Mouse (Mus musculus) kidney, embryonic 15.5 days (tissue): ENCODE results near the gene Fbxl13. TPM values are rescaled to one million over a fixed set of nuclear protein-coding genes. Genes with fewer than 3 reads are reported as not detected.
"Not testable (repeated sequence)": the region's sequence is repeated elsewhere in the genome, so short reads cannot be mapped to it uniquely, and the experiment has no call there.

Experiments used
- ATAC-seq: fragments of 200-750 bp; cut with Nextera tagmentation; replicated peaks from 2 replicates; pipeline ENCODE4 v1.8.0; 2017; ENCODE audit warnings: moderate TSS enrichment; ENCODE audit not compliant: low FRiP score
- H3K27ac ChIP-seq: fragments of 300-500 bp; sonication (generic); 2 replicates; pipeline ENCODE4 v1.5.1; 2015; ENCODE audit warnings: mild to moderate bottlenecking, inconsistent platforms
- H3K27me3 ChIP-seq: fragments of 300-500 bp; sonication (generic); 2 replicates; pipeline ENCODE4 v1.6.1; 2015; ENCODE audit warnings: inconsistent platforms
- H3K36me3 ChIP-seq: fragments of 300-500 bp; sonication (generic); 2 replicates; pipeline ENCODE4 v1.6.1; 2015; ENCODE audit warnings: inconsistent platforms
- H3K4me1 ChIP-seq: fragments of 300-500 bp; sonication (generic); 2 replicates; pipeline ENCODE4 v1.6.1; 2015; ENCODE audit warnings: inconsistent platforms
- H3K4me2 ChIP-seq: fragments of 300-500 bp; sonication (generic); 2 replicates; pipeline ENCODE4 v1.6.1; 2015; ENCODE audit warnings: moderate library complexity, mild to moderate bottlenecking, inconsistent platforms
- H3K4me3 ChIP-seq: fragments of 300-500 bp; sonication (generic); replicated peaks from 2 replicates; pipeline ENCODE4 v1.5.1; 2015; ENCODE audit warnings: mild to moderate bottlenecking, inconsistent platforms
- H3K9ac ChIP-seq: fragments of 300-500 bp; sonication (generic); 2 replicates; pipeline ENCODE4 v1.6.1; 2015; ENCODE audit warnings: mild to moderate bottlenecking, inconsistent platforms
- H3K9me3 ChIP-seq: fragments of 300-500 bp; sonication (generic); replicated peaks from 2 replicates; pipeline ENCODE4 v1.6.1; 2016; ENCODE audit warnings: inconsistent platforms
- WGBS: fragments of 180-500 bp; shearing (Covaris S2); methylation state at CpG from one replicate; pipeline ENCODE4 v1.1.7; 2015; ENCODE audit warnings: mixed read lengths; 5-methylcytosine and 5-hydroxymethylcytosine counted together
- polyA plus RNA-seq: library from polyadenylated mRNA; unstranded; fragments of >200 nt; fragmentation: Nextera tagmentation; extraction: Ambion mirVana; gene quantifications from 2 replicates; pipeline ENCODE4 v1.2.1, GENCODE M21; 2015

Fbxl13 gene
- polyA plus RNA-seq, 1 experiment from 2014 or later: 0.42 TPM

DNA sequence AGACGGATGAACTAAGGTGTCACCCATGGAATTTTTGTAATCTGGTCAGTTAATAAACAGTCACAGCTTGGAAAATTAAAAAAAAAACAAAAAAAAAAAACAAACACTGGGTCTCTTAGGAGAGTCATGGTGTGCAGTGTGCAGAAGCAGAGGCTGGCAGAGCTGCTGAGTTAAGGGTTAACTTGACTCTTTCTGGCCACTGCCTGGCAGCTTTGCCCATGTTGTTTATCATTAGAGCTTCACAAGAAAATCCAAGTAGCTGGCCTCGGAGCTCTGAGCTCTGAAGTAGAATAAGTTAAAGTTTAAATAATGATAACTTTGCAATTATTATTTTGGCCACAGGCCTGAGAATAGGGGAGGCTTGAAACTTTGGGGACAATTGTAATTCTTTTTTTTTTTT lies 45.9 kb downstream of the Fbxl13 start:
- WGBS: 64% methylated on average over 2 of the region's 2 CpGs
- not testable (repeated sequence) for H3K9ac ChIP-seq, H3K27me3 ChIP-seq, H3K36me3 ChIP-seq, H3K27ac ChIP-seq, ATAC-seq, H3K4me3 ChIP-seq, H3K4me1 ChIP-seq, H3K9me3 ChIP-seq, H3K4me2 ChIP-seq

DNA sequence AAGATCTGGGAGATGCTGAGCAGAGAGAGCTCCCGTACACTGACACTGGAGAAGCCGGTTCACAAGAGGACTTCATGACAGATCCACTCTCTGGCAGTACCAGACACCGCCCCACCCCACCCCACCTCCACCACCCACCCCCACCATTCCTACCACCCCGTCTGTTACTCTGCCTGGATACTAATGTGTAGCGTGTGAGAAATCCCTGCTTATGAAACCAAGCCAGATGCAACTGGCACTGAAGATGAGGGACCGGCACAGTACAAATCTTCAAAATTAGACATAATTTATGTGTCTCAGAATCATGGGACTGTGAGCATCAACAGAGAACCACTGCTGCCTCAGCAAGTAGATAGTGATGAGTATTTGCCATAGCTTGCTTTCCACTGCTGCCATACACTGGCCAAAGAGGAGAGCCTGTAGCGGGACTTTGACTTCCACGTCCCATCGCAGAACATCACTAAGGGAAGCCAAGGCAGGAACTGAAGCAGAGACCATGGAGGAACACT lies 52.2 kb downstream of the Fbxl13 start:
- no peak for ATAC-seq

DNA sequence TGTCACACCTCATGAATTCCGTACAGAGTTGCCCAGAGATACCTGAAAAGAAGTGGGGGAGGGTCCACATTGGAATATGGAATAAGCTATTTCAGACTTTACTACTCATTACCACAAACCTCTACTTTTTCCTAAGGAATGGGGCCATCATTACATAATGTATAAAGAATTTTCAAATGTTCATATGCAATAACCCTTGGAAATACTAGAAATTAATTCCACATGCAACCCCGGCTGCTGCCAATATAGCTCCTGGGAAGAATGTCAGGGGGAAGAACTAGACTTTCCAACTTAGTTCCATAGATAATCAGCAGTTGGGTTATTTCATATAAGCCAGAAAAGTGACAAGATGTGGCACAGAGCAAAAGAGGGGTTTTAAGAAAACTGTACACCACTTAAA lies 53.3 kb downstream of the Fbxl13 start:
- no peaks in the 10 kb centered on the region for H3K36me3 ChIP-seq
- H3K9me3 ChIP-seq: no peaks in the 10 kb centered on the region
- H3K4me1 ChIP-seq: no peaks in the 10 kb centered on the region
- no peak overlapping the region for H3K4me2 ChIP-seq
- H3K4me3 ChIP-seq: no peak overlapping the region
- WGBS: 64% methylated on average over 2 of the region's 2 CpGs
- no peak overlapping the region for H3K9ac ChIP-seq
- no peak overlapping the region for H3K27ac ChIP-seq
- H3K27me3 ChIP-seq: no peaks in the 10 kb centered on the region
- no peak for ATAC-seq

More for the DNA sequence above, 52.2 kb downstream of the Fbxl13 start:
- Histone ChIP-seq H3K36me3 (no peaks in the 10 kb centered on the region), H3K27me3 (no peaks in the 10 kb centered on the region), H3K9ac (no peak overlapping the region), H3K4me1 (no peaks in the 10 kb centered on the region), H3K4me2 (no peak overlapping the region), H3K27ac (no peak overlapping the region), H3K4me3 (no peak overlapping the region), H3K9me3 (no peaks in the 10 kb centered on the region)
- WGBS: 91% methylated on average over 9 of the region's 9 CpGs

DNA sequence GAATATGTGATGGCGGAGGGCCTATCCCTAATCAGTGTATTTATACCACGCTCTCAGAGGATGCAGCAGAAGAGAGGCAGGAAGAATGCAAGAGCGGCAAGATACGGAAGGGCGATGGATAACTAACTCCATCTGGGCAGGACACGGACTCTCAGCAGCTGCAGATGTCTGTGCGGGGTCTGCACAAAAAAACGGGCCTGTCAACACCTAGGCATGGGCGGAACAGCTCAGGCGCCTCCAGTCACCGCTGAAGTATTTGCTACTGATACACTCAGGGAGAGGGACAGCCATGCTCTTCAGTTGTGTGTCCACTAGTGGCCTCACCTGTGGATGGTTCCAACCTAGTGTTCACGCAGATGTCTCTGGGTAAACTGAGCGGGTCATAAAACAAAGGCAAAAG lies 57.2 kb downstream of the Fbxl13 start:
- no peak overlapping the region for H3K9ac ChIP-seq
- no peak for ATAC-seq
- no peak overlapping the region for H3K4me3 ChIP-seq
- no peaks in the 10 kb centered on the region for H3K36me3 ChIP-seq
- no peak overlapping the region for H3K27ac ChIP-seq
- H3K27me3 ChIP-seq: no peaks in the 10 kb centered on the region
- H3K9me3 ChIP-seq: no peaks in the 10 kb centered on the region
- H3K4me1 ChIP-seq: no peaks in the 10 kb centered on the region
- H3K4me2 ChIP-seq: no peak overlapping the region
- 88% methylated on average over 13 of the region's 13 CpGs for WGBS

DNA sequence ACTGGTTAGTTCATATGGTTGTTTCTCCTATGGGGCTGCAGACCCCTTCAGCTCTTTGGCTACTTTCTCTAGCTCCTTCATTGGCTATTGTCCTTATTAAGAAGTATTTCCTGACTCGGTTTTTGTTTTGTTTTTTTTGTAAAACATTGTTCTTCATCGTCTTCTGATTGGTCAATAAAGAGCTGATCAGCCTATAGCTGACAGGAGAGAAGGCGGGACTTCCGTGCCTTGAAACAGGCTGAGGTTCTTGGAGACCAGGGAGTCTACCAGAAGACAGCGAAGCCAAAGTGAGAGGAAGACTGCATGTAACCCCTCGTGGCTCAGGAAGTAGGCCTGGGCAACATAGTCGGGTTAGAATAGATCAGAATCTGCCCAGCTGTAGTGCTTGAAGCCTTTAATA lies 57.8 kb downstream of the Fbxl13 start:
- Histone ChIP-seq H3K27me3 (no peaks in the 10 kb centered on the region), H3K9ac (no peak overlapping the region), H3K9me3 (no peaks in the 10 kb centered on the region), H3K4me1 (no peaks in the 10 kb centered on the region), H3K4me2 (no peak overlapping the region), H3K36me3 (no peaks in the 10 kb centered on the region), H3K4me3 (no peak overlapping the region), H3K27ac (no peak overlapping the region)
- ATAC-seq: no peak
- 82% methylated on average over 7 of the region's 7 CpGs for WGBS

DNA sequence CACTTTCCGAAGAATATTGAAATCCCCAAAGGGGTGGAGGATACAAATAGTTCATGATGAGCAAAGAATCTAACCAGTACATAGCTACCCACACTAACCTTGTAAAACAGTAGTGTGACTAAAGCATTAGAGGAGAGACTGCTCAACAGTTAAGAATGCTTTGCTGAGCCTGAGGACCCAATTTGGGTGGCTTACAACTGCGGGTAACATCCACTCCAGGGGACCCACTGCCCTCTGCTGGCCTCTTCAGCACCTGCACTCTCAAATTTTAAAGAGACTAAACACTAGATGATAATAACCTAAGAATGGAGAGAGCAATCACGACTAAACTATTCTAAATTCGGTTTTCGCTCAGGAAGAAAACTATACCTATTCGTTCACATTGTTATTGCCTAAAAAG lies 58.7 kb downstream of the Fbxl13 start:
- H3K9ac ChIP-seq: no peak overlapping the region
- WGBS: 55% methylated on average over 6 of the region's 6 CpGs
- no peaks in the 10 kb centered on the region for H3K36me3 ChIP-seq
- no peaks in the 10 kb centered on the region for H3K4me1 ChIP-seq
- no peak for ATAC-seq
- H3K4me3 ChIP-seq: no peak overlapping the region
- H3K27me3 ChIP-seq: no peaks in the 10 kb centered on the region
- no peak overlapping the region for H3K4me2 ChIP-seq
- no peak overlapping the region for H3K27ac ChIP-seq
- H3K9me3 ChIP-seq: no peaks in the 10 kb centered on the region

DNA sequence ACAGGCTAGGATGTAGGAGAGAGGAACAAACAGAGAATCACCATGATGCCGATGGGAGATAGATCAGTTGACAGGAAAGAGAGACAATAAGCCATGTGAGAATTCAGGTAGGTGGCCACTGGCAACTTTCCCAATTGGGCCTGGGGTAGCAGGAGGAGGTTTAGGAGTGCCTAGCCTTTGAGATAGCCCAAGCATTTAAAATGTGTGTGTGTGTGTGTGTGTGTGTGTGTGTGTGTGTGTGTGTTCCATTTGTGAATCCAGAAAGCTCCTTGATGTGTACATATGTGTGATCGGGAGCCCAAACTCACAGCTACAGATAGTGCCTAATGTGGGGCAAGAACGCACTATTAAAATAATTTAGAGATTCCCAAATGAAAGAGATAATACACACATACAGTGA lies 67.3 kb downstream of the Fbxl13 start:
- Histone ChIP-seq H3K36me3 (peaks cover 5% of the 10 kb centered on the region; the same call in 1 of the 2 replicates), H3K9me3 (no peaks in the 10 kb centered on the region), H3K4me3 (no peak overlapping the region), H3K9ac (no peak overlapping the region), H3K27ac (no peak overlapping the region), H3K27me3 (no peaks in the 10 kb centered on the region), H3K4me2 (no peak overlapping the region), H3K4me1 (no peaks in the 10 kb centered on the region)
- no peak for ATAC-seq
- WGBS: 84% methylated on average over 3 of the region's 3 CpGs

DNA sequence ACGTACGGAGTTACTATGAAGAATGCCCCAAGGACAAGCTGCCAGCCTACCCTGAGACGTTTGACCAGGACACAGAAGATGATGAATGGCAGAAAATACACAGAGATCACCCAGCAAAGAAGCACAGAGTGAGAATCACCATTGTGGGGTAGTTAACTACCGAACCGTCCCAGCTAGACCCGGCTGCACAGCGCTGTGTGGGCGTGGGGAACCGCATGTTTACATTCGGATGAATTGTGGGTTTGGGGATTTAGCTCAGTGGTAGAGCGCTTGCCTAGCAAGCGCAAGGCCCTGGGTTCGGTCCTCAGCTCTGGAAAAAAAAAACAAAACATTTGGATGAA lies 70.3 kb downstream of the Fbxl13 start:
- Histone ChIP-seq H3K4me3 (no peak overlapping the region), H3K36me3 (peaks cover 7% of the 10 kb centered on the region), H3K9me3 (no peaks in the 10 kb centered on the region), H3K27me3 (no peaks in the 10 kb centered on the region), H3K9ac (no peak overlapping the region), H3K27ac (no peak overlapping the region), H3K4me1 (no peaks in the 10 kb centered on the region), H3K4me2 (no peak overlapping the region)
- no peak for ATAC-seq
- WGBS: 80% methylated on average over 13 of the region's 13 CpGs

DNA sequence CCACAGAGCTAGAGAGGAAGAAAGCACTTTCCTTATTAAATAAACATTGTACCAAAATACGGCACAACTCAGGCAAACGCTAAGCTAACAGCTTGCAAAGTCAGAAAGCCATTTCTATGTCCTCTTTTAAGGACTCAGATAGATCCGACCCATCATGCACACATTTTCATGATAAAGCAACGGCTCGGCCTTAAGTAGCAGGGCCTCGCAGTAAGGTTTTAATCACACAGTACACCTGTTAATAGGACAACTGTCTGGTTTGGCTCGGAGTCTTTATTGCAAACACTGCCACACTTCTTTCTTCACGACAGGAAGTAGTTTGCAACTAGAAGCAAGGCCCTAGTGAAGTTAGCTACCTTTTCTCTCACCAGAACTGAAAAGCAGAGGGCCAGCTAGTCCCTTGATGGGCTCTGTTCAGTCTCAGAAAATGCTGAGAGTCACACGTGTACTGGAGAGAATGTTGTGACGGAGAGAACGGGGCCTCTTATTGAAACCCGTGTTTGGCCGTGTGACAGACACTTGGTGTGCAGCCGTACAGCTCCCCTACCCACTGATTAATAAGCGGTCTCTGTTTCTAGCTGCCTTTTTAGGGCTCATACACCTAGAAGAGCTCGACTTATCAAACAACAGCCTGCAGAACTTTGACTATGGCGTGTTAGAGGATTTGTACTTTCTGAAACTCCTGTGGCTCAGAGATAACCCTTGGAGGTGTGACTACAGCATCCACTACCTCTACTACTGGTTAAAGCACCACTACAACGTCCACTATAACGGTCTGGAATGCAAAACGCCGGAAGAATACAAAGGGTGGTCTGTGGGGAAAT lies 70.8 kb downstream of the Fbxl13 start:
- 85% methylated on average over 21 of the region's 21 CpGs for WGBS

DNA sequence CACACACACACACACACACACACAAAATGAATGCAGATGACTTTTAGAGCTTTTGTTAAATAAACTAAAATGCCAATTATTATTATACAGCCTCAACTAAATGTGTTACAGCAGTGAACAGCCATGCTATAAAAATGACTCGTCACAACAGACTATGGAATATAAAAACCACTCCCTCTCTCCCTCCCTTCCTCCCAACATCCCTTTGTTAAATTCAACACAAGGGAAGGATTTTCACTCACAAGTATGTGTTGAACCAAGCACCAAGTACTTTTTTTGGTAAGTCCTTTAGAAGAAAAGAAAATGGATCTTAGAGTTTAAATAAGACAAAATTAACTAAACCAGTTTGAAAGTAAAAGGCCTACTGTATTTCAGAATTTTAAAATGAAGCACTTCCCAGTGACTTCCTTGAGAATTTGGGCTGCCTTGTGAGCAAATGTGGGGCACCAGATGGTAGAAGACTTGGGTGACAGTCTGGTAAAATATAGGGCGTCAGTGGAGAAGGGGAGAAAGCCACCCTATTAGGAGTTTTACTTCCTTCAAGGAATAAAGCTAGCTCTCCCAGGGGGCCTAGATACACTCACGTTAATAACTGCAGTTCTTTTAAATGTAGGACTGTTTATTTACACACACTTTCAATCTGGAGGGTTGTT lies 72.5 kb downstream of the Fbxl13 start:
- H3K27ac ChIP-seq: no peak overlapping the region
- no peaks in the 10 kb centered on the region for H3K9me3 ChIP-seq
- ATAC-seq: no peak
- H3K4me2 ChIP-seq: no peak overlapping the region
- no peak overlapping the region for H3K4me3 ChIP-seq
- H3K4me1 ChIP-seq: no peaks in the 10 kb centered on the region
- WGBS: 55% methylated on average over 3 of the region's 3 CpGs
- peaks cover 7% of the 10 kb centered on the region for H3K36me3 ChIP-seq
- H3K9ac ChIP-seq: no peak overlapping the region
- no peaks in the 10 kb centered on the region for H3K27me3 ChIP-seq

More for the DNA sequence above, 70.8 kb downstream of the Fbxl13 start:
- Histone ChIP-seq H3K27me3 (no peaks in the 10 kb centered on the region), H3K9ac (no peak overlapping the region), H3K36me3 (peaks cover 7% of the 10 kb centered on the region), H3K27ac (no peak overlapping the region), H3K4me3 (no peak overlapping the region), H3K4me1 (no peaks in the 10 kb centered on the region), H3K9me3 (no peaks in the 10 kb centered on the region), H3K4me2 (no peak overlapping the region)
- no peak for ATAC-seq

DNA sequence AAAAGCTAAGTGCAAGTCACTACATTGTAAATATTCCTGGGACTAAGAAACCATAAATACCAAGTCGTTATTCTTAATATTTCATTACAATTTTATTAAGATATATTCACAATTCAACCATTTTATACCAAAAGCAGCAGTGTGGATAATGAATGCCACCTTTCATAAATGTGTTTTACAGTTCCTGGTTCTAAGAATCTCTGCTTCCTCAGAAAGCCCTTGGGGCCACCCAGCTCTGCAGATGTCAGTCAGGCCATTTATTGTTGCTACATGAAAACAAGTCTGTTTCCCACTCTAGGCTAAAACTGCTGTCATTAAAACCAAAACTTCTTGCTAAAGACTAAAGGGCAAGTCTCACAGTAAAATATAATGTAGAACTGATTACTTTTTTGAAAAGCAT lies 77.7 kb downstream of the Fbxl13 start:
- peaks cover 9% of the 10 kb centered on the region for H3K4me1 ChIP-seq

DNA sequence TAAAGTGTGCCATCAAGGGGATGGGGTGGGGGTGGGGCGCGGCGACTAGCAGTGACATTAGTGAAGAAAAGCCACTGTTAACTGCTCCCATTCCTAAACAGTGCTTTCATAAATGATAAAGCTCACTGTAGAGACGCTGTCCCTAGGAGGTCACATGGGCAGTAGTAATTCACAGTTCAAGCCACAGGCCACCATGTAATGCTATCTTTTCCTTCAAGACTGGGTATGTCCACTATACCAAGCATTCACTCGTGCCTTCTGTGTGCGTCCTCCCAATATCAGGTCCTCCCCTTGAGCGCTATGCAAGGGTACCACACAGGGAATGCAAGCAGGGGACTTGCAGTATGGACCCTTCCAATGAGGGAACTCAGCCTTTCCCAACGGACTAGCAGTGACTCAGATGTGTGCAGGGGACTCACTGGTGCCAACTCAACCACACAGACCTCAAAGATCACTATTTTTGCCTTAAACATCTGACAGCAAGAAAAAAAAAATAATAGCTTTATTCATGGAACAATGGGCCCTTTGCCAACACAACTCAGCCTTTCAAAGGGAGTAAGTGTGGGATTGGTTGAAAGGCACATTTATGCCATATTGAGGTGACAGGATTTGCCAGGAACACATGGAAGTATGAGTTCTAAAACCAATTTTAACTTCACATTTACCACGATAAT lies 79.9 kb downstream of the Fbxl13 start:
- 93% methylated on average over 9 of the region's 9 CpGs for WGBS
- H3K4me1 ChIP-seq: peaks cover 10% of the 10 kb centered on the region
- no peak overlapping the region for H3K4me3 ChIP-seq
- H3K4me2 ChIP-seq: no peak overlapping the region
- no peaks in the 10 kb centered on the region for H3K27me3 ChIP-seq
- H3K9ac ChIP-seq: no peak overlapping the region
- H3K27ac ChIP-seq: no peak overlapping the region
- H3K36me3 ChIP-seq: 0 out of 2 replicates have a peak, but pooled peaks cover 7% of the 10 kb centered on the region
- H3K9me3 ChIP-seq: no peaks in the 10 kb centered on the region
- no peak for ATAC-seq

More for the DNA sequence above, 77.7 kb downstream of the Fbxl13 start:
- 72% methylated on average over 1 of the region's 1 CpGs for WGBS
- Histone ChIP-seq H3K36me3 (peaks cover 2% of the 10 kb centered on the region; the same call in 1 of the 2 replicates), H3K27ac (no peak overlapping the region), H3K4me2 (no peak overlapping the region), H3K4me3 (no peak overlapping the region), H3K9me3 (no peaks in the 10 kb centered on the region), H3K9ac (no peak overlapping the region), H3K27me3 (no peaks in the 10 kb centered on the region)
- no peak for ATAC-seq
